Mouse (Mus musculus) midbrain, embryonic 10.5 days (tissue): ENCODE data around the gene Ppp1r9a. TPM values are rescaled to one million over a fixed set of nuclear protein-coding genes. Genes with fewer than 3 reads are reported as not detected.
A peak's percentile ranks its signal among the peaks of the same experiment; 100 is the strongest.

Experiments used
- DNase-seq: peaks from one replicate; pipeline ENCODE4 v3.0.0-alpha.2; 2017; ENCODE audit warnings: low spot score
- H3K27ac ChIP-seq: fragments of 300-500 bp; sonication (generic); replicated peaks from 2 replicates; pipeline ENCODE4 v1.5.1; 2016; ENCODE audit warnings: mild to moderate bottlenecking
- H3K27me3 ChIP-seq: fragments of 300-500 bp; sonication (generic); 2 replicates; pipeline ENCODE4 v1.6.1; 2016; ENCODE audit warnings: low read depth, mild to moderate bottlenecking; ENCODE audit not compliant: poor library complexity, severe bottlenecking
- H3K36me3 ChIP-seq: fragments of 300-500 bp; sonication (generic); 2 replicates; pipeline ENCODE4 v1.6.1; 2016; ENCODE audit warnings: mild to moderate bottlenecking, moderate library complexity
- H3K4me1 ChIP-seq: fragments of 300-500 bp; sonication (generic); 2 replicates; pipeline ENCODE4 v1.6.1; 2016
- H3K4me3 ChIP-seq: fragments of 300-500 bp; sonication (generic); 2 replicates; pipeline ENCODE4 v1.5.1; 2016; ENCODE audit warnings: mild to moderate bottlenecking, moderate library complexity
- H3K9me3 ChIP-seq: fragments of 300-500 bp; sonication (generic); replicated peaks from 2 replicates; pipeline ENCODE4 v1.6.1; 2016; ENCODE audit warnings: mild to moderate bottlenecking
- WGBS: fragments of 180-500 bp; shearing (Covaris S2); methylation state at CpG from one replicate; pipeline ENCODE4 v1.1.7; 2016; 5-methylcytosine and 5-hydroxymethylcytosine counted together
- polyA plus RNA-seq: library from polyadenylated mRNA; unstranded; fragments of >200 nt; fragmentation: Nextera tagmentation; extraction: Ambion mirVana; gene quantifications from 2 replicates; pipeline ENCODE4 v1.2.1, GENCODE M21; 2016

The Ppp1r9a gene
- polyA plus RNA-seq, 1 experiment from 2014 or later = 17.6 TPM

DNA sequence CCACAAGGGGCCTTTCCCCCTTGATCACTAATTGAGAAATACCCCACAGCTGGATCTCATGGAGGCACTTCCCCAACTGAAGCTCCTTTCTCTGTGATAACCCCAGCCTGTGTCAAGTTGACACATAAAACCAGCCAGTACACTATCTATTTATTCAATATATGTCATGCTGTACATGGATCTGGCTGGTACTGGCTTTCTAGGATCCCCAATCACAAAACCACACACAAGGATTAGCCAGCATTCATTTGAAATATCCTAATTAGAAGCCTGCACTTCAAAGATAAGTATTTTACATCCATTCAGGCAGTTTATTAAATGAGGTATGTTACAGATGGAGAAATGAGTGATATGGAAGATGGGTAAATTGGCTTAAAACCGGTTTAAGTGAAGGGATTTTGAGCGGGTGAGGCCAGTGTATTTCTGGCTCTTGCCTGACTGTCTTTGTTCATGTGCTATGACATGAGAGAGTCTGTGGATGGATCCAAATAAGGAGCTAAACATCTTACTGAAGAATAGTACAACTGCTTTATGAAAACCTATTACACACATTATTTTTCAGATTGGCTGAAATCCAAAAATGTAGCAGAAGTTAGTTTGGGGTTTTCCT is 135.5 kb downstream of the Ppp1r9a start:
- no peak for DNase-seq
- 83% methylated on average over 2 of the region's 2 CpGs for WGBS
- no peaks in the 10 kb centered on the region for H3K4me1 ChIP-seq
- no peak overlapping the region for H3K27ac ChIP-seq
- no peaks in the 10 kb centered on the region for H3K27me3 ChIP-seq
- H3K36me3 ChIP-seq = no peaks in the 10 kb centered on the region
- no peaks in the 10 kb centered on the region for H3K9me3 ChIP-seq
- H3K4me3 ChIP-seq = no peak overlapping the region

DNA sequence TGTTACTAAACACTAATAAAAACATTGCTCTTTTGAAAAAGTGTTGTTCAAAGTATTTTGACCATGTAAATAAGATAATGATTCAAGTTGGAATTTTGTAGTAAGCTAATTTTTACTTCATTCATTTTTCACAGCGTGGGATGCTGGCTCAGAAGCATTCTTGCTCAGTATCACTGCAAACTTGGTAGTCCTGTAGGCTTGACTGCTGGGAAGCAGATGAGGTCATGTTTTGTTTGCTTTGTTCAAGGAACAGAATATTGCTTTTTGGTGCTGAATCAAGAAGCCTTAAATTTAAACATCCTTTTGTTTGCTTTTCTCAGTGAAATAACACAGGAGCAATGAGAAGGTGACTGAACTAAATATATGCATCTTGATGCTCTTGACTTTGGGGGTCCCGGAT is 136.6 kb downstream of the Ppp1r9a start:
- no peaks in the 10 kb centered on the region for H3K27me3 ChIP-seq
- 82% methylated on average over 2 of the region's 2 CpGs for WGBS
- no peak for DNase-seq
- no peaks in the 10 kb centered on the region for H3K9me3 ChIP-seq
- H3K27ac ChIP-seq = no peak overlapping the region
- no peaks in the 10 kb centered on the region for H3K4me1 ChIP-seq
- H3K4me3 ChIP-seq = no peak overlapping the region
- no peaks in the 10 kb centered on the region for H3K36me3 ChIP-seq

DNA sequence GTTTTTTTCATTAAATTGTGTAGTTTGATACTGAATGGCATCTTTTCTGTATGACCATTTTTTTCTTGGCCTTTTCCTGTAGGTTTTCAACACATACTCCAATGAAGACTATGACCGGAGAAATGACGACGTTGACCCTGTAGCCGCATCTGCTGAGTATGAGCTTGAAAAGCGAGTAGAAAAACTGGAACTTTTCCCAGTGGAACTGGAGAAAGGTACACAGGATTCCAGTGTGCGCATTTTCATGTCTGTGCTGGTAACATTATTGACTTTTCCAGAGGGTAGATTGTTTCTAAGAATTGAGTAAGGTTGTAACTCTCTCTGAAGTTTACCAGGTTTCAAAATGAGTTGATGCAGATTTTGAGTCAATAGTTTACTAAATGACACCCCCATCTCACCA is 143.1 kb downstream of the Ppp1r9a start:
- no peaks in the 10 kb centered on the region for H3K27me3 ChIP-seq
- DNase-seq = no peak
- H3K36me3 ChIP-seq = peaks cover 14% of the 10 kb centered on the region
- H3K4me3 ChIP-seq = no peak overlapping the region
- H3K9me3 ChIP-seq = no peaks in the 10 kb centered on the region
- 96% methylated on average over 6 of the region's 6 CpGs for WGBS
- H3K4me1 ChIP-seq = no peaks in the 10 kb centered on the region
- H3K27ac ChIP-seq = no peak overlapping the region

DNA sequence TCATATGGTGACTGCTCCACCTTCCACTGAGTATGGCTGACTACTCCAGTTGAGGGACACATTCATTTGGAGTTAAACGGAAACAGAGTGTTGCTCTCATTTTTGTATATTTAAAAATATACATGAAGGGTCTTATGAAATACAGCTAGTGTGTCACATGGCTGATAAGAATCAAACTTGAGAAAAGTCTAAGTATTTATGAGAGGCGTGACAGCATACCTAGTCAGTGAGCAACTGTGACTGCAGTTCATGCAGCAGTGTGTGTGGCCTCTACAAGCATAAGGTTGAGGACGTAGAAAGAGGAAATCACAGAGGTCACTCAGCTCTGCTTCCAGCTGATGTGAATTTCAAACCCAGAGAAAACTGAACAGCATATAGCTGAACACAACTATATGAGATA is 145.3 kb downstream of the Ppp1r9a start:
- H3K9me3 ChIP-seq = no peaks in the 10 kb centered on the region

DNA sequence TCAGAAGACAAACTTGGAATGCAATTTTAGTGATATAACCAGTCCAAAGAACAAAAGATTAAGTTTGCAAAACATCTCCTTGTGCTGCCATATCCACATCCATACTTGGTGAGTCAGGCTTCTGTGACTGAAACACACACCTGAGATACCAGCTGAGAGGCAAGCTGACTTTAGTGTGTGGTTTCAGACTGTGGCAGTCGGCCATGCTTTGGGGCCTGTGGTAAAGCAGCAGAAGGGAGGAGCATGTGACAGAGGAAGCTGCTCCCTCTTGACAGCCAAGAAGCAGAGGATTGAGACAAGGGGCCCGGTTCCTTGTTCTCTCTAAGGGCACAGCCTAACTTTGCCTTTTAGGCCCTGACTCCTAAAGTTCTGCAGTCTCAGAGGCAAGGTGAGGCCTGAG is 149.6 kb downstream of the Ppp1r9a start:
- H3K9me3 ChIP-seq = no peaks in the 10 kb centered on the region
- 79% methylated on average over 2 of the region's 2 CpGs for WGBS
- no peaks in the 10 kb centered on the region for H3K27me3 ChIP-seq
- peaks cover 9% of the 10 kb centered on the region; the same call in 1 of the 2 replicates for H3K36me3 ChIP-seq
- no peak overlapping the region for H3K4me3 ChIP-seq
- H3K27ac ChIP-seq = no peak overlapping the region; the same call in 1 of the 2 replicates
- H3K4me1 ChIP-seq = no peaks in the 10 kb centered on the region
- DNase-seq = no peak

More for the DNA sequence above, 145.3 kb downstream of the Ppp1r9a start:
- Histone ChIP-seq H3K36me3 (peaks cover 14% of the 10 kb centered on the region), H3K4me3 (no peak overlapping the region), H3K27ac (no peak overlapping the region), H3K27me3 (no peaks in the 10 kb centered on the region), H3K4me1 (no peaks in the 10 kb centered on the region)
- no peak for DNase-seq
- 92% methylated on average over 3 of the region's 3 CpGs for WGBS

DNA sequence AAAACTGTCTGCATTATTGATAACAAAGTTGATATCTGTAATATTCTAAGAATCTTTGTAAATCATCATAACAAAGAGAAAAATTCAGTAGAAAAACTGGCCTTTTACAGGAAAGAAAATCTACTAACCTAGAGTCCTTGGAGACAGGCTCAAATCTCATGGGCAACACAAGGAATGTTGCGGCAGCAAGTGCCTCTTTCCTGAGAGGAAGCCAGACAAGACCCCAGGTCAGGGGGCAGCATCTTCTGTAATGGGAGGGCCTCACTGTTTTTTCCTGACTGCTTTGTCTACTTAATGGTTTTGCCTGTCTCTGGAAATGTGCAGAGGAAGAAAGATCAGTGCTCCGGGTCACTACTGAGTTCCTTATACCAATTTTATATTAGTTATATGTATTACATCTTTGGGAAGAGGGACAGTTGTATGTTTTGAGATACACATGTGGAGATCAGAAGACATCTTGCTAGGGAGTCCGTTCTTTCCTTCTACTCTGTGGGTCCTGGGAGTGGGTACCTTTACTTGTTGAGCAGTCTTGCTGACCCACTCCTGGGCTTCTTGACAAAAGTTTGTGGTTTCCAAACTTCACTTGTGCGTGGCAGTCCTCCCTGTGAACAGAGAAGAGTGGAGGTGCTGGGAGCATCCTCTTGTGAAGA is 151.9 kb downstream of the Ppp1r9a start:
- Histone ChIP-seq H3K4me1 (no peaks in the 10 kb centered on the region), H3K9me3 (no peaks in the 10 kb centered on the region), H3K27me3 (no peaks in the 10 kb centered on the region), H3K4me3 (no peak overlapping the region), H3K27ac (no peak overlapping the region), H3K36me3 (no peaks in the 10 kb centered on the region)
- no peak for DNase-seq
- WGBS = 85% methylated on average over 4 of the region's 4 CpGs

DNA sequence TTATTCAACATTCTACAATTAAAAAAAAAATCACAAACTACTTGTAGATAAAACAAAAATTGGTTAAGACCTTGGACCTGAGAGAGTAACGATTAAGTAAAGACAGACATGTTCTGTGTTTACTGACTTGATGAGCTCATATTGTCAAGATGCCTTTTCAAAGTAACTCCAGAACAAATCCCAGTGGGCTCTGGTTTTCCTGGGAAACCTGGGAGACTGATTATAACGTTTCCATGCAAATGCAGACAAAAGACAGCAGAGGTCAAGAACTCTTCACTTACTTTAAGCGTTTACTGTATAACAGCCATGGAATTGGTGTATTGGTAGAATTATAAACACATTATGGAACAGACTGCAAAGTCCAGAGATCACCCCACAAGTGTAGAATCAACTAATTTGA is 172.0 kb downstream of the Ppp1r9a start:
- Histone ChIP-seq H3K4me3 (no peak overlapping the region), H3K4me1 (peaks cover 3% of the 10 kb centered on the region; the same call in 1 of the 2 replicates), H3K9me3 (peaks cover 11% of the 10 kb centered on the region; the same call in 1 of the 2 replicates), H3K27me3 (no peaks in the 10 kb centered on the region), H3K36me3 (peaks cover 29% of the 10 kb centered on the region), H3K27ac (no peak overlapping the region)
- WGBS = 85% methylated on average over 3 of the region's 3 CpGs
- no peak for DNase-seq

DNA sequence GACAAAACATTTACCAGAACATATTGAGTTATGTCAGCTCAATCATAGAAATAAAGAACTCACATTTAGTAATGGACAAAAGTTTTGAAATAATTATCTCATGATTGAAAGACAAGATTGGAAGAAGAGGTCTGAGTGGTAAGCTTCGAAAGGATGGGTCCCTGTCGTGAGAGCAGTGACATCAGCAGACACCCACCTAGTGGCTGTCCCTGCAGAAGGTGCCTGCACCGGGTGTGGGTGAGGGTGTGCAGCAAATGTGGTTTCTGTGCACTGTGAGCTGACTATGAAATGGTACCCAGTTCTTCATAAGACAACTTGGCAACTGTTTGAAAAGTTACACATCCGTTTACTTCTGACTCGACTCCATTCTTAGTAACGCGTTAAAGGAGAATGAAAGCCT is 173.0 kb downstream of the Ppp1r9a start:
- peaks cover 13% of the 10 kb centered on the region for H3K4me1 ChIP-seq
- 92% methylated on average over 7 of the region's 7 CpGs for WGBS

DNA sequence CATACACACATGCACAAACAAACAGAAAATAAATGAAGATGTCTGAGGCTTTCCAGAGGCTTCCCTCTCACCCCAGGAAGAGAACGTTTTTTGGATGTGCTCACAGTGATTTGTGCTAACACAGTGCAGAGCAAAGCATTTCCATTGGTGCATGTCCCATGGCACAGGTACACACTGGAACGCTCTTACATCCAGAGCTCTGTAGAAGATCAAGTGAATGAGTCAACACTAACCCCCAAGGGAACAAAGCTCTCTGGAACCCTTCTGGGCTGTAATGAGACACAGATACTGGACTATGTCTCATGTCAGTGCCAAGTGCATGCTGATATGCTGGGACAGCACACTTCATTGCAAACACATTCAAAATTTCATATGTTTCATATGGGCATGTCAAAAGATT is 175.3 kb downstream of the Ppp1r9a start:
- H3K9me3 ChIP-seq = peaks cover 11% of the 10 kb centered on the region; the same call in 1 of the 2 replicates
- no peaks in the 10 kb centered on the region for H3K27me3 ChIP-seq
- no peak overlapping the region for H3K27ac ChIP-seq
- no peak overlapping the region for H3K4me3 ChIP-seq
- H3K4me1 ChIP-seq = peaks cover 36% of the 10 kb centered on the region
- 81% methylated on average over 2 of the region's 2 CpGs for WGBS
- DNase-seq = no peak
- H3K36me3 ChIP-seq = peaks cover 24% of the 10 kb centered on the region

More for the DNA sequence above, 173.0 kb downstream of the Ppp1r9a start:
- no peaks in the 10 kb centered on the region for H3K27me3 ChIP-seq
- peaks cover 29% of the 10 kb centered on the region for H3K36me3 ChIP-seq
- no peak for DNase-seq
- H3K4me3 ChIP-seq = no peak overlapping the region
- H3K27ac ChIP-seq = no peak overlapping the region
- peaks cover 11% of the 10 kb centered on the region; the same call in 1 of the 2 replicates for H3K9me3 ChIP-seq

DNA sequence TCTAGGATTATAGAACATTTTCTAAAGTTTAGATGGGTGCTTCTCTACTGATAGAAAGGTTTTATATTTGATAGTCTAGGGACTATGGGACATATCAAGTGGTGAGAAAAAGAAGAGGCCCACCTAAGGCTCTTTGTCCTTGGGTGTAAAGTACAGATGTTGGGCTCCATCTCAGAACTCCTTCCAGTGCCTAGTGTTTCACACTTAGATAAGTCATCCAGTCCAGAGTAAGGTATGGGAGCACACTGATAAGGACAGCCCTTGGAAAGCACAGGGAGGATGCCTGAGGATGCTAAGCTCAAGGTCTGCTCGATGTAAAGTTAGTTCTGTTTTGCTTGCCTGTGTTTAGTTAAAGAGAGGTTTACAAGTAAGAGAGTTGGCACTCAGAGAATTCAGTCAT is 176.4 kb downstream of the Ppp1r9a start:
- H3K27ac ChIP-seq = peak overlapping the region; percentile 74; the same call in 1 of the 2 replicates
- H3K4me3 ChIP-seq = no peak overlapping the region
- H3K9me3 ChIP-seq = peaks cover 10% of the 10 kb centered on the region; the same call in 1 of the 2 replicates
- peaks cover 24% of the 10 kb centered on the region for H3K36me3 ChIP-seq
- DNase-seq = no peak
- H3K4me1 ChIP-seq = peaks cover 41% of the 10 kb centered on the region
- no peaks in the 10 kb centered on the region for H3K27me3 ChIP-seq
- 97% methylated on average over 1 of the region's 1 CpGs for WGBS

DNA sequence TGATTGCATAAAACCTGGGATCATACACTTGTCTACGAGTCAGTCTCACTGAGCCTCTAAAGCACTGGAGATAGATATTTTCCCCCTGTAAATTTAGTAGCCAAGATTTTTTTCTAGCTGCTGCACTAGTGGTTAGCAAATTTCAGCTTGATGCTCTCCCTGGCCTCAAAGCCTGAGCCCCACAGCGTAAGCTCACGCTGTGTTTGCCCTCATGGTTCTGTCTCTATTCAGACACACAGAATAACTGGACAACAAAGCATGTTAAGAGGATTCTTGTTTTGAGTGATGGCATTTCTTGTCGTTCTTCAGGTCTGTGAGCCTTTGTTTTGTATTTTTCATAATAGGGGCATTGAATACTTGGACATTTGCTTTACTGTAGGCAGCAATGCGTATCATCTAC is 177.4 kb downstream of the Ppp1r9a start:
- DNase-seq = no peak

DNA sequence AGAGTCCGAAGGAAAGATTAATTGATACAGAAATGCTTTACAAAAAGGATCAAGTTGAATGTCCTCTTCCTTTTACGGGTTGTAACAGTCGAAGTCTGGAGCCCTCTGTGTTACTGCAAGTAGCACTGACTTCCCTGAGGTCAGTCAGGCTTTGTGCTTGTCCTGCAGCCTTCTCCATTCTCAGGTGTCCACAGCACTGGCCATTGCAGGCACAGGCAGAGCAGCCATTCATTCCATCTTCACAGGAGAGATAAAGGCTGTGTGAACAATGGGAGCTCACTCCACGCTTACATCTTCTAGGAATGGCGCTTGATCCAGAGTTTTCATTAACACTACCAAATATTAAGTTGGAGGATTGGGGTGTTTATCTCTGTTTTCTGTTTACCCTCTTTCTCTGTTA is 177.8 kb downstream of the Ppp1r9a start:
- DNase-seq = no peak
- Histone ChIP-seq H3K4me1 (peaks cover 42% of the 10 kb centered on the region), H3K27me3 (no peaks in the 10 kb centered on the region), H3K27ac (peak overlapping the region; percentile 74), H3K9me3 (0 out of 2 replicates have a peak, but pooled peaks cover 7% of the 10 kb centered on the region), H3K4me3 (no peak overlapping the region), H3K36me3 (peaks cover 19% of the 10 kb centered on the region)
- WGBS = 67% methylated on average over 5 of the region's 5 CpGs

More for the DNA sequence above, 177.4 kb downstream of the Ppp1r9a start:
- no peak overlapping the region for H3K4me3 ChIP-seq
- peaks cover 42% of the 10 kb centered on the region for H3K4me1 ChIP-seq
- H3K27me3 ChIP-seq = no peaks in the 10 kb centered on the region
- H3K27ac ChIP-seq = peak overlapping the region; percentile 74
- 0 out of 2 replicates have a peak, but pooled peaks cover 7% of the 10 kb centered on the region for H3K9me3 ChIP-seq
- 62% methylated on average over 5 of the region's 5 CpGs for WGBS
- peaks cover 19% of the 10 kb centered on the region for H3K36me3 ChIP-seq

DNA sequence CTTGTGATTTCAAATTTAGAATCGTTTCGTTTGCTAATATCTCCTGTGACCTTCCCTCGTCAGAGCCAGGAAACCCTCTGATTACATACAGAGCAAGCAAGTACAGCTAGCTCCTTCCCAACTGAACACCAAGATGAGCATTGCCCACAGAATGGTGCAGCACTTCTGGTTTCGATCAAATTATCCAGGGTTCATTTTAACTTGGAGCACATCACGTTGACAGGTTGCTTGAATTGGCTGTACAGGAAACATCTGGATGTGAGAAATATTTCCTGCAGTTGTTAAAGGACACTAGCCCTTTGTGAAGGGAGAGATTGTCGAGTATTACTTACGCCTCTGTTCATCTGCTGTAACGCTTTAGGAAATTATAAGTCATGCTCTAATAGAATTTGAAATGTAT is 178.4 kb downstream of the Ppp1r9a start:
- no peak for DNase-seq
- peak overlapping the region; percentile 74 for H3K27ac ChIP-seq
- peaks cover 19% of the 10 kb centered on the region for H3K36me3 ChIP-seq
- no peaks in the 10 kb centered on the region for H3K27me3 ChIP-seq
- H3K4me1 ChIP-seq = peaks cover 42% of the 10 kb centered on the region
- no peak overlapping the region for H3K4me3 ChIP-seq
- WGBS = 74% methylated on average over 8 of the region's 8 CpGs
- 0 out of 2 replicates have a peak, but pooled peaks cover 7% of the 10 kb centered on the region for H3K9me3 ChIP-seq
